Mouse (Mus musculus): ENCODE results near the gene Ptpn3.

- TF ChIP-seq EP300 (IDR thresholded peaks at IDR 0.05; ENCODE audit: low read depth): no peak
- TF ChIP-seq CTCF (IDR thresholded peaks at IDR 0.05; ENCODE audit: low read depth): no peak
Measured at GRCm38 (mm10) chr4:57148182-57148581, 153.5 kb downstream of the Ptpn3 start.
